Mouse (Mus musculus) kidney, embryonic 14.5 days (tissue): Measurements from ENCODE around the gene Zfp326. TPM values are rescaled to one million over a fixed set of nuclear protein-coding genes. Genes with fewer than 3 reads are reported as not detected.
"Not testable (repeated sequence)": the region's sequence is repeated elsewhere in the genome, so short reads cannot be mapped to it uniquely, and the experiment has no call there.

Source experiments
- ATAC-seq: fragments of 200-750 bp; cut with Nextera tagmentation; 2 replicates; pipeline ENCODE4 v1.8.0; 2017; ENCODE audit warnings: moderate number of reproducible peaks, mild to moderate bottlenecking, moderate TSS enrichment, moderate library complexity; ENCODE audit not compliant: low FRiP score, low TSS enrichment
- H3K27ac ChIP-seq: fragments of 300-500 bp; sonication (generic); 2 replicates; pipeline ENCODE4 v1.5.1; 2014; ENCODE audit warnings: low read depth, mild to moderate bottlenecking, low read length, moderate library complexity, mixed read lengths
- H3K27me3 ChIP-seq: fragments of 300-500 bp; sonication (generic); 2 replicates; pipeline ENCODE4 v1.6.1; 2014; ENCODE audit warnings: mild to moderate bottlenecking, low read length; ENCODE audit not compliant: control insufficient read depth, insufficient read depth
- H3K36me3 ChIP-seq: fragments of 300-500 bp; sonication (generic); 2 replicates; pipeline ENCODE4 v1.6.1; 2014; ENCODE audit warnings: low read length, mixed read lengths; ENCODE audit not compliant: control insufficient read depth, insufficient read depth
- H3K4me1 ChIP-seq: fragments of 300-500 bp; sonication (generic); 2 replicates; pipeline ENCODE4 v1.6.1; 2014; ENCODE audit warnings: low read length, mixed read lengths; ENCODE audit not compliant: control insufficient read depth, insufficient read depth
- H3K4me2 ChIP-seq: fragments of 300-500 bp; sonication (generic); replicated peaks from 2 replicates; pipeline ENCODE4 v1.6.1; 2014; ENCODE audit warnings: low read depth, mild to moderate bottlenecking, low read length
- H3K4me3 ChIP-seq: fragments of 300-500 bp; sonication (generic); 2 replicates; pipeline ENCODE4 v1.5.1; 2014; ENCODE audit warnings: mild to moderate bottlenecking, low read length
- H3K9ac ChIP-seq: fragments of 300-500 bp; sonication (generic); 2 replicates; pipeline ENCODE4 v1.6.1; 2014; ENCODE audit warnings: low read depth, mild to moderate bottlenecking, low read length, moderate library complexity
- H3K9me3 ChIP-seq: fragments of 300-500 bp; sonication (generic); 2 replicates; pipeline ENCODE4 v1.6.1; 2016; ENCODE audit warnings: low read length; ENCODE audit not compliant: control insufficient read depth
- WGBS: fragments of 180-500 bp; shearing (Covaris S2); extraction: QIAGEN DNeasy Blood & Tissue Kit; methylation state at CpG from one replicate; pipeline ENCODE4 v1.1.7; 2014; 5-methylcytosine and 5-hydroxymethylcytosine counted together
- polyA plus RNA-seq: library from polyadenylated mRNA; unstranded; fragments of >200 nt; fragmentation: Nextera tagmentation; extraction: Ambion mirVana; gene quantifications from 2 replicates; pipeline ENCODE4 v1.2.1, GENCODE M21; 2014

Zfp326 gene
- polyA plus RNA-seq, 1 experiment from 2014 or later: 57.3 TPM

GRCm38 (mm10) chr5:105859716-105860460 lies 16.5 kb upstream of the Zfp326 start:
- Histone ChIP-seq H3K36me3 (no peaks in the 10 kb centered on the region), H3K4me2 (no peak overlapping the region), H3K27ac (no peak overlapping the region; the same call in 1 of the 2 replicates), H3K27me3 (no peaks in the 10 kb centered on the region), H3K4me3 (no peak overlapping the region), H3K4me1 (peaks cover 7% of the 10 kb centered on the region), H3K9me3 (no peaks in the 10 kb centered on the region; the same call in 1 of the 2 replicates), H3K9ac (no peak overlapping the region)
- no peak for ATAC-seq
- 36% methylated on average over 11 of the region's 11 CpGs for WGBS

GRCm38 (mm10) chr5:105860461-105860835 lies 15.9 kb upstream of the Zfp326 start:
- 88% methylated on average over 10 of the region's 10 CpGs for WGBS
- Histone ChIP-seq H3K27me3 (no peaks in the 10 kb centered on the region), H3K36me3 (no peaks in the 10 kb centered on the region), H3K4me2 (no peak overlapping the region), H3K9ac (no peak overlapping the region), H3K9me3 (no peaks in the 10 kb centered on the region; the same call in 1 of the 2 replicates), H3K27ac (no peak overlapping the region), H3K4me3 (no peak overlapping the region), H3K4me1 (peaks cover 7% of the 10 kb centered on the region)
- no peak for ATAC-seq

GRCm38 (mm10) chr5:105861616-105862015 lies 14.7 kb upstream of the Zfp326 start:
- Histone ChIP-seq H3K4me2 (no peak overlapping the region), H3K4me1 (peaks cover 7% of the 10 kb centered on the region), H3K27me3 (no peaks in the 10 kb centered on the region), H3K9me3 (no peaks in the 10 kb centered on the region; the same call in 1 of the 2 replicates), H3K27ac (no peak overlapping the region), H3K4me3 (no peak overlapping the region), H3K36me3 (no peaks in the 10 kb centered on the region), H3K9ac (no peak overlapping the region)
- WGBS: 92% methylated on average over 5 of the region's 5 CpGs
- ATAC-seq: no peak

GRCm38 (mm10) chr5:105865110-105865628 lies 11.2 kb upstream of the Zfp326 start:
- H3K4me1 ChIP-seq: peaks cover 13% of the 10 kb centered on the region
- H3K27ac ChIP-seq, H3K36me3 ChIP-seq, ATAC-seq, H3K9me3 ChIP-seq, H3K4me3 ChIP-seq, H3K9ac ChIP-seq, H3K27me3 ChIP-seq, H3K4me2 ChIP-seq: not testable (repeated sequence)
- 72% methylated on average over 5 of the region's 5 CpGs for WGBS

- H3K9ac ChIP-seq: no peak overlapping the region
- H3K27ac ChIP-seq: no peak overlapping the region
- 0 out of 2 replicates have a peak, but pooled peaks have one; percentile 9 for ATAC-seq
- no peaks in the 10 kb centered on the region; the same call in 1 of the 2 replicates for H3K9me3 ChIP-seq
- peaks cover 13% of the 10 kb centered on the region for H3K4me1 ChIP-seq
- H3K36me3 ChIP-seq: no peaks in the 10 kb centered on the region
- H3K27me3 ChIP-seq: no peaks in the 10 kb centered on the region
- no peak overlapping the region for H3K4me3 ChIP-seq
- peak overlapping the region; percentile 8; the same call in 1 of the 2 replicates for H3K4me2 ChIP-seq
- WGBS: 29% methylated on average over 4 of the region's 4 CpGs
These were observed 8.9 kb upstream of the Zfp326 start for GRCm38 (mm10) chr5:105867427-105867826.

- 68% methylated on average over 16 of the region's 16 CpGs for WGBS
- no peak overlapping the region for H3K9ac ChIP-seq
- peak; percentile 29; the same call in 1 of the 2 replicates for ATAC-seq
- peaks cover 13% of the 10 kb centered on the region for H3K4me1 ChIP-seq
- no peaks in the 10 kb centered on the region for H3K27me3 ChIP-seq
- H3K4me3 ChIP-seq: no peak overlapping the region
- H3K36me3 ChIP-seq: no peaks in the 10 kb centered on the region
- H3K27ac ChIP-seq: no peak overlapping the region
- no peaks in the 10 kb centered on the region; the same call in 1 of the 2 replicates for H3K9me3 ChIP-seq
- peak overlapping the region; percentile 8; the same call in 1 of the 2 replicates for H3K4me2 ChIP-seq
These were observed 8.4 kb upstream of the Zfp326 start for GRCm38 (mm10) chr5:105867841-105868447.

- peaks cover 13% of the 10 kb centered on the region for H3K4me1 ChIP-seq
- WGBS: 32% methylated on average over 3 of the region's 3 CpGs
- H3K9me3 ChIP-seq: no peaks in the 10 kb centered on the region; the same call in 1 of the 2 replicates
- H3K9ac ChIP-seq: no peak overlapping the region
- no peak overlapping the region for H3K27ac ChIP-seq
- no peaks in the 10 kb centered on the region for H3K36me3 ChIP-seq
- H3K27me3 ChIP-seq: no peaks in the 10 kb centered on the region
- no peak overlapping the region for H3K4me3 ChIP-seq
- no peak overlapping the region for H3K4me2 ChIP-seq
- peak; percentile 44; the same call in 1 of the 2 replicates for ATAC-seq
These were observed 7.8 kb upstream of the Zfp326 start for GRCm38 (mm10) chr5:105868593-105868992.

- Histone ChIP-seq H3K4me3 (no peak overlapping the region), H3K27me3 (no peaks in the 10 kb centered on the region), H3K4me1 (peaks cover 13% of the 10 kb centered on the region), H3K36me3 (no peaks in the 10 kb centered on the region), H3K9me3 (no peaks in the 10 kb centered on the region), H3K4me2 (no peak overlapping the region), H3K27ac (no peak overlapping the region), H3K9ac (no peak overlapping the region)
- no peak for ATAC-seq
- WGBS: 89% methylated on average over 7 of the region's 7 CpGs
These were observed 6.6 kb upstream of the Zfp326 start for GRCm38 (mm10) chr5:105869739-105870138.

GRCm38 (mm10) chr5:105871140-105871539 lies 5.2 kb upstream of the Zfp326 start:
- WGBS: 66% methylated on average over 3 of the region's 3 CpGs
- no peak overlapping the region for H3K4me2 ChIP-seq
- no peak overlapping the region for H3K4me3 ChIP-seq
- H3K9me3 ChIP-seq: no peaks in the 10 kb centered on the region
- H3K27me3 ChIP-seq: no peaks in the 10 kb centered on the region
- H3K27ac ChIP-seq: no peak overlapping the region
- no peak overlapping the region for H3K9ac ChIP-seq
- no peaks in the 10 kb centered on the region for H3K36me3 ChIP-seq
- peaks cover 13% of the 10 kb centered on the region for H3K4me1 ChIP-seq
- ATAC-seq: no peak
